In the genomic region with DNA sequence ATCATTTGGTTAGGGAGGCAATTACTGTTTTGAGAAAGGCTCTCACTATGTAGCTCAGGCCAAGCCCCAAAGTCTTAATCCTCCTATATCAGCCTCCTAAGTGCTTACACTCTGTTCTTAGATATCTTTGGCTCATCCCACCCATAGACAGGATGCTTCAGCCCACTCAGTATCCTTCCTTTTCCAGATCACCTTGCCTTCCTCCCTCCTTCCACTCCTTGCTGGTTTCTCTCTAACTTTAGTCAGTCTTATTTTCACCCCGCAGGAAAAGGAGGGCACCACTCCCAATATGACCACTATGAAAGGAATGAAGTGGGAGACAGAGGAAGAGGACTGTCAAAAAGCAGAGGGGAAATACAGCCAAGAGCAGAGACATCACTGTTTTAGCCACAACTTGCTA, we compare ENCODE assay signal across 33 mouse cellular contexts.
"Had no signal": no experiment of that assay in that cellular context is flagged by ENCODE, and none has a peak within 500 bp of the region (broad histone marks: within the 10 kb centered on the region; RNA-seq: fewer than 3 reads in every experiment).

No protein-coding gene starts in this region.

- H3K36me3 ChIP-seq: heart, embryonic 13.5 days; heart, embryonic 15.5 days; hindbrain, embryonic 10.5 days; hindbrain, embryonic 12.5 days; hindbrain, embryonic 13.5 days; hindbrain, embryonic 15.5 days; intestine, embryonic 15.5 days; kidney, embryonic 15.5 days had no signal

- ATAC-seq: hindbrain, embryonic 16.5 days; hindbrain, postnatal 0 days; inflammation-experienced regulatory T-cells, adult 6 months; intestine, embryonic 15.5 days; intestine, embryonic 16.5 days; intestine, postnatal 0 days had no signal

- H3K9me3 ChIP-seq: heart, embryonic 13.5 days; heart, embryonic 15.5 days; hindbrain, embryonic 10.5 days; hindbrain, embryonic 12.5 days; hindbrain, embryonic 15.5 days; intestine, embryonic 15.5 days; kidney, embryonic 15.5 days had no signal

- H3K4me1 ChIP-seq: heart, embryonic 15.5 days; hindbrain, embryonic 10.5 days; hindbrain, embryonic 12.5 days; hindbrain, embryonic 13.5 days; hindbrain, embryonic 15.5 days; intestine, embryonic 15.5 days; kidney, embryonic 15.5 days had no signal

- DNase-seq: heart, postnatal 10 days; heart, postnatal 14 days; heart, postnatal 36 days; heart, postnatal 4 days; kidney, adult 11 months; kidney, adult 18-20 months; kidney, adult 2 months; kidney, adult 8-10 months; kidney, adult 9 months; kidney, postnatal 10 days; kidney, postnatal 14 days; kidney, postnatal 25 days; kidney, postnatal 36 days; kidney, postnatal 4 days; layer of hippocampus, adult 9-11 months; layer of hippocampus, postnatal 36 days had no signal

- H3K4me2 ChIP-seq: heart, embryonic 13.5 days; heart, embryonic 15.5 days; hindbrain, embryonic 12.5 days; hindbrain, embryonic 13.5 days; hindbrain, embryonic 14.5 days; hindbrain, embryonic 15.5 days; intestine, embryonic 15.5 days; kidney, embryonic 15.5 days had no signal

- H3K27ac ChIP-seq: heart, embryonic 13.5 days; heart, embryonic 15.5 days; hindbrain, embryonic 10.5 days; hindbrain, embryonic 12.5 days; hindbrain, embryonic 13.5 days; hindbrain, embryonic 14.5 days; hindbrain, embryonic 15.5 days; hindbrain, postnatal 0 days; intestine, embryonic 15.5 days; kidney, embryonic 15.5 days; kidney, postnatal 0 days; layer of hippocampus, adult 2 months had no signal

- H3K9ac ChIP-seq: heart, embryonic 13.5 days; heart, embryonic 15.5 days; hindbrain, embryonic 12.5 days; hindbrain, embryonic 13.5 days; hindbrain, embryonic 14.5 days; hindbrain, embryonic 15.5 days; intestine, embryonic 15.5 days; kidney, embryonic 15.5 days had no signal

- H3K27me3 ChIP-seq: heart, embryonic 13.5 days; heart, embryonic 15.5 days; hindbrain, embryonic 12.5 days; hindbrain, embryonic 13.5 days; hindbrain, embryonic 15.5 days; intestine, embryonic 15.5 days; kidney, embryonic 15.5 days had no signal

- H3K4me3 ChIP-seq: heart, embryonic 13.5 days; heart, embryonic 15.5 days; hindbrain, embryonic 10.5 days; hindbrain, embryonic 12.5 days; hindbrain, embryonic 13.5 days; hindbrain, embryonic 15.5 days; intestine, embryonic 15.5 days; kidney, embryonic 15.5 days; layer of hippocampus, adult 2 months; left cerebral cortex, adult 2 months had no signal
